Mouse (Mus musculus): Measurements from ENCODE around the gene Pax6.

- TF ChIP-seq POLR2A (IDR thresholded peaks at IDR 0.05; ENCODE audit: borderline replicate concordance, extremely low read depth, insufficient read depth, insufficient read length, poor library complexity, severe bottlenecking) (no peak), CTCF (IDR thresholded peaks at IDR 0.05; ENCODE audit: borderline replicate concordance, extremely low read depth, insufficient read depth, insufficient read length) (no peak)
Observed at GRCm38 (mm10) chr2:105688436-105689303, 20.0 kb downstream of the Pax6 start.

Data from brain, embryonic 14.5 days (tissue).